Mouse (Mus musculus) megakaryocyte, embryonic 14.5 days (primary cell): ENCODE measurements around the gene Gzmm.

Experiments used
- FLI1 ChIP-seq: IDR thresholded peaks from 2 replicates; pipeline ENCODE4 v1.6.1; 2012; ENCODE audit warnings: low read length, inconsistent platforms, mixed read lengths
- GATA1 ChIP-seq: IDR thresholded peaks from 3 replicates; pipeline ENCODE4 v1.6.1; 2012; ENCODE audit warnings: mixed read lengths, low read length, inconsistent platforms, borderline replicate concordance

- TF ChIP-seq GATA1 = no peak
- no peak for TF ChIP-seq FLI1
Observed at GRCm38 (mm10) chr10:79665051-79665450, 23.8 kb upstream of the Gzmm start.
